Mouse (Mus musculus): ENCODE measurements around the gene Ugt1a9. TPM values are rescaled to one million over a fixed set of nuclear protein-coding genes. Genes with fewer than 3 reads are reported as not detected.

The Ugt1a9 gene
- polyA plus RNA-seq, 1 experiment from 2014 or later, result not detected

- Histone ChIP-seq H3K4me1 (no peaks in the 10 kb centered on the region), H3K9me3 (replicated peaks) (peaks cover 84% of the 10 kb centered on the region), H3K4me3 (no peak overlapping the region), H3K36me3 (no peaks in the 10 kb centered on the region), H3K27ac (no peak overlapping the region), H3K27me3 (ENCODE audit: low read depth, poor library complexity, severe bottlenecking) (no peaks in the 10 kb centered on the region)
- WGBS, result 82% methylated on average over 4 of the region's 4 CpGs
- DNase-seq (ENCODE audit: low spot score), result no peak
Measured at GRCm38 (mm10) chr1:88240579-88240978, 170.0 kb downstream of the Ugt1a9 start.

- DNase-seq (ENCODE audit: low spot score), result no peak
- H3K4me1 ChIP-seq, result no peaks in the 10 kb centered on the region
- no peak overlapping the region for H3K27ac ChIP-seq
- H3K27me3 ChIP-seq (ENCODE audit: low read depth, poor library complexity, severe bottlenecking), result no peaks in the 10 kb centered on the region
- H3K36me3 ChIP-seq, result no peaks in the 10 kb centered on the region
- H3K4me3 ChIP-seq, result no peak overlapping the region
- WGBS, result 69% methylated on average over 5 of the region's 5 CpGs
- peaks cover 81% of the 10 kb centered on the region for H3K9me3 ChIP-seq (replicated peaks)
Measured at GRCm38 (mm10) chr1:88243861-88244260, 173.3 kb downstream of the Ugt1a9 start.

DNA sequence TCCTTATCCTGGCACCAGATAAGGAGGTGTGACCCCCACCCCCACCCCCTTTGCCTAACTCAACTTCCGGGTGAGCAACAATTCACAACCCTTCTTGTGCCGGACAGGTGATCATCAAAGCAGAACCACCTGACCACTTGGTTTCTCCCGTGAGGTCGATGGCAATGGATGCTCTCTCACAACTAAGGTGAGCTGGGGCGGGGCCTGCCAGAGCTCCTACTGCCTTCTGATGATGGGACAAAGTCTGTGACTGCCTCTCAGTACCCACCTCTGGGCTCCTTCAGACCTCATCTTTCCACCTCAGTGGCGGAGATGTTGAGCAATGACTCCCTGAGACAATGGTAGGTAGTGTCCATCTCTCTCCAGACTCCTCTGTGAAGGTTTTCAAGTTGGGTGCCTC lies 175.3 kb downstream of the Ugt1a9 start:
- H3K4me1 ChIP-seq, result no peaks in the 10 kb centered on the region
- whole genome bisulfite sequencing, result 78% methylated on average over 6 of the region's 6 CpGs
- no peaks in the 10 kb centered on the region for H3K27me3 ChIP-seq (ENCODE audit: low read depth, poor library complexity, severe bottlenecking)
- H3K4me3 ChIP-seq, result no peak overlapping the region
- H3K36me3 ChIP-seq, result no peaks in the 10 kb centered on the region
- no peak overlapping the region for H3K27ac ChIP-seq
- DNase-seq (ENCODE audit: low spot score), result no peak
- H3K9me3 ChIP-seq (replicated peaks), result peaks cover 82% of the 10 kb centered on the region

GRCm38 (mm10) chr1:88246386-88246785 lies 175.8 kb downstream of the Ugt1a9 start:
- Histone ChIP-seq H3K27ac (no peak overlapping the region), H3K4me1 (no peaks in the 10 kb centered on the region), H3K9me3 (replicated peaks) (peaks cover 81% of the 10 kb centered on the region), H3K4me3 (no peak overlapping the region), H3K27me3 (ENCODE audit: low read depth, poor library complexity, severe bottlenecking) (no peaks in the 10 kb centered on the region), H3K36me3 (no peaks in the 10 kb centered on the region)
- no peak for DNase-seq (ENCODE audit: low spot score)
- WGBS, result 55% methylated on average over 6 of the region's 6 CpGs

- H3K27me3 ChIP-seq (ENCODE audit: low read depth, poor library complexity, severe bottlenecking), result no peaks in the 10 kb centered on the region
- H3K4me1 ChIP-seq, result no peaks in the 10 kb centered on the region
- no peaks in the 10 kb centered on the region for H3K36me3 ChIP-seq
- H3K9me3 ChIP-seq (replicated peaks), result peaks cover 78% of the 10 kb centered on the region
- WGBS, result 44% methylated on average over 2 of the region's 2 CpGs
- H3K4me3 ChIP-seq, result no peak overlapping the region
- DNase-seq (ENCODE audit: low spot score), result no peak
- no peak overlapping the region for H3K27ac ChIP-seq
Measured at GRCm38 (mm10) chr1:88247660-88248059, 177.1 kb downstream of the Ugt1a9 start.

DNA sequence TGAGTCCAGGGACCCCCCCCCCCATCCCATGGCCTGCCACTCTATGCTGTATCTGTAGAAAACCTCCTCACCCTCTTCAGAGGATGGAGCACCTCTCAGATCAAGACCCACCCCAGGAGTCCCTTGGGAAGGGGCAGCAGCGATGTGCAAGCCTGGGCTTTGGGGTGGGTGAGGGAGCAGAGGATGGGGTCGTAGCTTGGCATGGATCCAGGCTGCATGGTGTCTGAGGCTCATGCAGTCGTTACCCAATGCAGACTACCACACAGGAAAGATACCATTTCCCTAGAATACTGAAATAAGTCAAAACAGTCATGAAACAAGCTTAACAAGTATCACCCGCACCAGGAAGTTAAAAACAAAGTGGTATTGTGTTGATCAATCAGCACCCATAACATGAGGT lies 178.1 kb downstream of the Ugt1a9 start:
- Histone ChIP-seq H3K36me3 (no peaks in the 10 kb centered on the region), H3K27me3 (ENCODE audit: low read depth, poor library complexity, severe bottlenecking) (no peaks in the 10 kb centered on the region), H3K4me1 (no peaks in the 10 kb centered on the region), H3K4me3 (no peak overlapping the region), H3K27ac (no peak overlapping the region), H3K9me3 (replicated peaks) (peaks cover 81% of the 10 kb centered on the region)
- DNase-seq (ENCODE audit: low spot score), result no peak
- WGBS, result 76% methylated on average over 4 of the region's 4 CpGs

- 83% methylated on average over 7 of the region's 7 CpGs for WGBS
- H3K27ac ChIP-seq, result no peak overlapping the region
- H3K4me1 ChIP-seq, result no peaks in the 10 kb centered on the region
- DNase-seq (ENCODE audit: low spot score), result no peak
- H3K9me3 ChIP-seq (replicated peaks), result peaks cover 81% of the 10 kb centered on the region
- no peaks in the 10 kb centered on the region for H3K36me3 ChIP-seq
- H3K4me3 ChIP-seq, result no peak overlapping the region
- H3K27me3 ChIP-seq (ENCODE audit: low read depth, poor library complexity, severe bottlenecking), result no peaks in the 10 kb centered on the region
Measured at GRCm38 (mm10) chr1:88249596-88249995, 179.0 kb downstream of the Ugt1a9 start.

- no peaks in the 10 kb centered on the region for H3K36me3 ChIP-seq
- H3K9me3 ChIP-seq (replicated peaks), result peaks cover 81% of the 10 kb centered on the region
- H3K27ac ChIP-seq, result no peak overlapping the region
- no peaks in the 10 kb centered on the region for H3K27me3 ChIP-seq (ENCODE audit: low read depth, poor library complexity, severe bottlenecking)
- H3K4me1 ChIP-seq, result no peaks in the 10 kb centered on the region
- H3K4me3 ChIP-seq, result no peak overlapping the region
- WGBS, result 84% methylated on average over 5 of the region's 5 CpGs
- DNase-seq (ENCODE audit: low spot score), result no peak
Measured at GRCm38 (mm10) chr1:88250023-88250422, 179.4 kb downstream of the Ugt1a9 start.

GRCm38 (mm10) chr1:88253106-88253505 lies 182.5 kb downstream of the Ugt1a9 start:
- Histone ChIP-seq H3K4me1 (no peaks in the 10 kb centered on the region), H3K36me3 (no peaks in the 10 kb centered on the region), H3K9me3 (replicated peaks) (peaks cover 88% of the 10 kb centered on the region), H3K27me3 (ENCODE audit: low read depth, poor library complexity, severe bottlenecking) (no peaks in the 10 kb centered on the region), H3K4me3 (no peak overlapping the region), H3K27ac (no peak overlapping the region)
- DNase-seq (ENCODE audit: low spot score), result no peak
- WGBS, result 74% methylated on average over 8 of the region's 8 CpGs

DNA sequence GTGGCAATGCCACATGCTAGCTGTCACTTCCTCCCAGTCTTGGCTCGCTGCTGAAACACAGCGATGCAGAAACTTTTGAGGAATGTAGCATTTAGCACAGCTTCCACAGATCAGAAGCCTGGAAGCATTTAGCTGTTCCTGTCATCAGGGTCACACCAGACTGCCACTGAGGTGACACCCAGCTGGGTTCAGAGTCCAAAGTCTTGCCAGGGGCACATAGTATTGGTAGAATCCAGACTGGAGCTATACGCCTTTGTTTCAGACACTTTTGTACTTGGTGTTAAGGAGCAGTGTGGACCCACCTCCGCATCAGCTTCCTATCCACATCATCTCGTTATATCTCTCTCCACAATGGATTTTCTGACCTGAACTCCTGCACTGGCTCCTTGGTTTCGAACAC lies 182.9 kb downstream of the Ugt1a9 start:
- 78% methylated on average over 6 of the region's 6 CpGs for WGBS
- Histone ChIP-seq H3K9me3 (replicated peaks) (peaks cover 88% of the 10 kb centered on the region), H3K36me3 (no peaks in the 10 kb centered on the region), H3K4me3 (no peak overlapping the region), H3K4me1 (no peaks in the 10 kb centered on the region), H3K27me3 (ENCODE audit: low read depth, poor library complexity, severe bottlenecking) (no peaks in the 10 kb centered on the region), H3K27ac (no peak overlapping the region)
- no peak for DNase-seq (ENCODE audit: low spot score)

- H3K36me3 ChIP-seq, result peaks cover 6% of the 10 kb centered on the region
- H3K4me1 ChIP-seq, result no peaks in the 10 kb centered on the region
- no peak for DNase-seq (ENCODE audit: low spot score)
- H3K27me3 ChIP-seq (ENCODE audit: low read depth, poor library complexity, severe bottlenecking), result no peaks in the 10 kb centered on the region
- H3K27ac ChIP-seq, result no peak overlapping the region
- H3K4me3 ChIP-seq, result no peak overlapping the region
- WGBS, result 91% methylated on average over 12 of the region's 12 CpGs
- H3K9me3 ChIP-seq (replicated peaks), result peaks cover 83% of the 10 kb centered on the region
Measured at GRCm38 (mm10) chr1:88254793-88255465, 184.3 kb downstream of the Ugt1a9 start.

DNA sequence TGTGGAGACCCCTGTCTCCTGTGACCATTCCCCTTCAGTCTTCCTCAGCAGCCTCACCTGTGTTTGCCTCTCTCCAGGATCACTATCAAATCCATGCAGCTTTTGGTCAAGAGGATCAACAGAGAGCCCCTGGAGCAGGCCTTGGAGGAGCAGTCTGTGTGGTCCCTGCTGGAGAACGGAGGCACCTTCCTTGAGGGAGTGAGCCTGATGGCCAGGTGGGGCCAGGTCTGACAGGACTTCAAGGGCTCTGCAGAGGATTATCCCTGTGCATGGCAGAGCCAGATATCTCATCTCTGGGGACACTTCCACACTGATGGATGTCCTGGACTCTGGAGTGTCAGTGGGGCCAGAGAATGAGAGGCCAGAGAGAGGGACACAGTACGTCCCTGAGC lies 184.9 kb downstream of the Ugt1a9 start:
- no peak overlapping the region for H3K27ac ChIP-seq
- H3K9me3 ChIP-seq (replicated peaks), result peaks cover 79% of the 10 kb centered on the region
- H3K36me3 ChIP-seq, result peaks cover 11% of the 10 kb centered on the region
- 54% methylated on average over 2 of the region's 2 CpGs for WGBS
- H3K27me3 ChIP-seq (ENCODE audit: low read depth, poor library complexity, severe bottlenecking), result no peaks in the 10 kb centered on the region
- no peak overlapping the region for H3K4me3 ChIP-seq
- no peak for DNase-seq (ENCODE audit: low spot score)
- no peaks in the 10 kb centered on the region for H3K4me1 ChIP-seq

- Histone ChIP-seq H3K36me3 (peaks cover 18% of the 10 kb centered on the region), H3K4me3 (no peak overlapping the region), H3K4me1 (no peaks in the 10 kb centered on the region), H3K27me3 (ENCODE audit: low read depth, poor library complexity, severe bottlenecking) (no peaks in the 10 kb centered on the region), H3K27ac (no peak overlapping the region), H3K9me3 (replicated peaks) (peaks cover 80% of the 10 kb centered on the region)
- 82% methylated on average over 13 of the region's 13 CpGs for WGBS
- no peak for DNase-seq (ENCODE audit: low spot score)
Measured at GRCm38 (mm10) chr1:88255989-88256754, 185.6 kb downstream of the Ugt1a9 start.

Measured in limb, embryonic 10.5 days (tissue).